Mouse (Mus musculus) erythroblast, adult 5-6 weeks (primary cell): Measurements from ENCODE around the gene Tcf20. TPM values are rescaled to one million over a fixed set of nuclear protein-coding genes. Genes with fewer than 3 reads are reported as not detected.

Source experiments
- ATAC-seq: replicated peaks from 2 replicates; pipeline ENCODE4 v1.8.0; 2016; ENCODE audit warnings: moderate number of reproducible peaks, mild to moderate bottlenecking, moderate TSS enrichment, inconsistent platforms; ENCODE audit not compliant: poor library complexity, low FRiP score, severe bottlenecking
- total RNA-seq, 2 experiments: library from RNA; stranded (forward) in 1 of 2; stranded (reverse) in 1 of 2; fragments of 150-400 nt in 1 of 2; fragments of 200-764, 138-1000 nt in 1 of 2; gene quantifications; 2 replicates each; pipeline versions ENCODE4 v1.2.3 to v1.2.4; 2015 to 2017; ENCODE audit warnings: low replicate concordance in 2 of 2

Gene Tcf20
- total RNA-seq, 2 experiments from 2014 or later, result 22.1 to 37.1 TPM

GRCm38 (mm10) chr15:82931436-82931835 lies 56.2 kb downstream of the Tcf20 start:
- ATAC-seq, result no peak

GRCm38 (mm10) chr15:82929595-82929994 lies 58.1 kb downstream of the Tcf20 start:
- ATAC-seq, result no peak

DNA sequence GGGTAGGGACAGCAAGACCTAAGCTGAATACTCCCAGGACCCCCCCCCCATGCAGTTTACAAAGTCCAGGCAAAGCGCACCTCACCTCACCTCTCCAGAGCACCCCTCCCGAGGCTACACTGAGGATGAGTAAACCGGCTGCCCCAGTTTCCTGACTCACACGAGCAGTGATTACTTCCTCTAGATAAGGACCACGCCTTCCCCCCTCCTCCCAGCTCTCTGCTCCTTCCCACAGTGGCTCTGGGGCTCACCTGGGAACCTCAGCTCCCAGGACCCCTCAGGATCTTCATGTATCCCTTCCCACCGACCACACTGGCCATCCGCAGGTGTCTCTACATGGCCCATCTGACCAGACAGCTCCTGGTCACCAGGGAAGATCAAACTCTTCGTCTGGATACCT lies 58.8 kb downstream of the Tcf20 start:
- ATAC-seq, result no peak

DNA sequence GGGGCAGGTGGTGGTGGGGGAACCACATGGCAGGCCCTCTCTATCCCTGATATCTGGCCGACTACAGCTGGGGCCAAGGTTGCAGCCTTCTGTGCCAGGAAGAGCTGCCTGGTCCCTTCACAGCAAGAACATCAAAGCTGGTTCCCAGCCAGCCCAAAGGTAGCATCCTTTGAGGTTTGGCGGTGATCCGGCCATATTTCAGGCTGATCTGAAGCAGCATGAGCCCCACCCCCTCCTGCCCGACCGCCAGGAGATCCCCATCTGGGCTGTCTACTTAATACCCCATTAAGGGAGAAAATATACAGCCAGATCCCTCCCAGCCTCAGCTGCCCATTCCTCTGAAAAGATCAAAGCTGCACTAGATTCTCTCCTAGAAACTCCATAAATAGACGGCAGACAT lies 59.6 kb downstream of the Tcf20 start:
- ATAC-seq, result no peak

GRCm38 (mm10) chr15:82927057-82927456 lies 60.6 kb downstream of the Tcf20 start:
- ATAC-seq, result no peak

DNA sequence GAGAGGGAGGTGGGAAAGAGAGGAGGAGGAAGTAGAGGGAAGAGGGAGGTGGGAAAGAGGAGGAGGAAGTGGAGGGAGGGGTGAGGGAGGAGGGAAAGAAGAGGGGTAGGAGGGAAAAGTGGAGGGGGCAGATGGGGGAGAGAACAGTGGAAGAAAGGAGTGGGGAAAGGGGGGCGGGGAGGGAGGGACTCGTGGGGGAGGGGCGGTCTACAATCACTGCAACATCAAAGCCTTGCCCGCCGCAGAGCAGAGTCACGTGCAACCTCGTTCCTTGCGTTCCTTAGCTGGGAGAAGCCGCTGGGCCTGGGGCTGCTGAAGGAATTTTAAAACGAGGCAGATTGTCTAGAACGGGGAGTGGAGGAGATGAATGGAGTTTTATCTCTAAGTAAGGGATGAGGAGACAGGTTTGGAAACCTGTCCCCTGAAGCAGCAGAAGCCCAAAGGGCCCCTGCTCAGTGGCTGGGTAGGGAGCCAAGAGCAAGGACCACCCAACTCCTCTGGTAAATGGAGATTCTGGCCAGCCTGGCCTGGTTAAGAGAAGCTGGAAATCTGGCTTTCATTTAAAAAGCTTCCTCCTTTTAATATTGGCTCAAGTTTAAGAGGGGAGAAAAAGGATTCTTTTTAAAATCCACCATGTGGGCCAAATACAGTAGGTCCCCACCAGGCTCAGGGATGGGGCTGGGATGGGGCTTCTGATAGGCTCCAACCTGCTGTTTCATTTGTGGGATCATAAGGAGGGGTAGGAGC lies 62.8 kb downstream of the Tcf20 start:
- ATAC-seq, result no peak

DNA sequence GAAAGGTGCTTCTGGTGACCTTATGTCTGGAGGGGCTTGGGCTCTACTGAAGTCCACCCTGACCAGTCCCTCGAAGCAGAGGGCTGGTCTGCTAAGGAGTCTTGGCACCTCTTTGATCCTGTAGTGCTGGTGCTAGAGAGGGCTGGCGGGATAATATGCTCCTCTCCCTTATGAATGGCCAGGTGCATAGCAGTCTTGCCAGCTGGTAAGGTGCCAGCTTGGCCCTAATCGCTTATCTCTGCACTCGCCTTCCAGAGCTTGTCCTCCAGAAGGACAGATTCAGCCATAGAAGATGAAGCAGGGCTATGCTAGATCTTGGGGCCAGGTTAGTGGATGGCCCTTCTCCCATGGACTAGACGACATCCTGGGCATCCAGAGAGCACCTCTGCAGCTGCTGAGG lies 64.1 kb downstream of the Tcf20 start:
- no peak for ATAC-seq

DNA sequence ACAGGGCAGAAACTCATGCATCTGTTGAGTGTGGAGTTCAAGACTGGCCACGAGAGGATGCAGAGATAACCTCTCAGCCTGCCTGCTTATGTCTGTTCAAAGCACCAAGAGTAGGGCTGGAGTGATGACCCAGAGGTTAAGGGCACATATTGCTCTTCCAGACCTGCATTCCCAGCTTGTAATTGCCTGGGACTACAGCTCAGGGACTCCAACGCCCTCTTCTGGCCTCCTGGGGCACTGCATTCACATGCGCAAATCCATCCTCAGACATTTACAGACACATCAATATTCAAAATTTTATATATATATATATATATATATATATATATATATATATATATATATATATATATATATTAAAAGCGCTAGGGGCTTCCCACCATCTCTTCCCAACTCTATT lies 64.9 kb downstream of the Tcf20 start:
- no peak for ATAC-seq

GRCm38 (mm10) chr15:82922052-82922451 lies 65.6 kb downstream of the Tcf20 start:
- no peak for ATAC-seq

- no peak for ATAC-seq
These were observed 66.1 kb downstream of the Tcf20 start for GRCm38 (mm10) chr15:82921559-82921958.

DNA sequence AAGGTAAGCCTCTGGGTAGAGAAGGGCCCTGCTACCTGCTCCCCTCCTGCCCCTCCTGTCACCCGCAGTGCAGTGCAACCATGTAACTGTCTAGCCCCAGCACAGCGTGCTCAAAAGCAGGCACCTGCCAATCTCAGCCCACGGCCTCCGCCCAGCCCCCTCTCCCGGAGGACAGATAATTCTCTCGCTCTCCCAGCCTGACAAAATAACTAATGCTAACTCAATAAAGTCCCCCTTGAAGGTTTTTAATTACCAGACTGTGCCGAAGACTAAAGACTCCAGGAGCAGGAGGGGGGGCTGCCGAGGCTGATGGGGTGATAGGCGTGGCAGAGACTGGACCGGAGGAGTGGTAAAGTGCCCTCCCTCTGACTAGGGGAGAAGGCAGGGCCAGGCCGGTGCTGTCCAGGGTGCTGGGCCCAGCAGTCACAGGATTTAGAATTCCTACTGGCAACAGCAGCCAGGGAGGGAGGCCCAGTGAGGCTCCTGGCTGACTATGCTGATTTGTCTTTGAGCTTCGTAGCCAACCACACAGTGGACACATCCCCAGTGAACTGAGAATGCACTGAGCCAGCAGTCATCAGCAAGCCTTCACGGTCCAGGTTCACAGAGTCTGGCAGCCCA lies 66.7 kb downstream of the Tcf20 start:
- ATAC-seq, result no peak

DNA sequence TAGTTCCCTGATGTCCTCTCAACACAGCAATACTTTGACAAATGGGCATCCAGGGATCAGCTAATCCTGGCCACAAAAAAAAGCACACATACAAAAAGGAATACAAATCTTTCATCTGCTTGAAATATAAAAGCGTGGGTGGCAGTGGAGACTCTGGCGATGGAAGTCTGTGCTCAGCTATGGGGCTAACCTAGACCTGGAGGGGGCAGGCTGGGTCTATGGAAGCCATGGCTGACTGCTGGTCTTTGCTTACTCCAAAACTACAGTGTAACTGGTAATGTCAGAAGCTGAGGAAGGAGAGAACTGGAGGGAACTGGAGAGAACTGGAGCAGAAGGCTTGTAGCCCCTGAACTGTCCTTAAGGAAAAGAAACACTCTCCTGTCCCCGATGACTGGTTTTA lies 69.7 kb downstream of the Tcf20 start:
- no peak for ATAC-seq

DNA sequence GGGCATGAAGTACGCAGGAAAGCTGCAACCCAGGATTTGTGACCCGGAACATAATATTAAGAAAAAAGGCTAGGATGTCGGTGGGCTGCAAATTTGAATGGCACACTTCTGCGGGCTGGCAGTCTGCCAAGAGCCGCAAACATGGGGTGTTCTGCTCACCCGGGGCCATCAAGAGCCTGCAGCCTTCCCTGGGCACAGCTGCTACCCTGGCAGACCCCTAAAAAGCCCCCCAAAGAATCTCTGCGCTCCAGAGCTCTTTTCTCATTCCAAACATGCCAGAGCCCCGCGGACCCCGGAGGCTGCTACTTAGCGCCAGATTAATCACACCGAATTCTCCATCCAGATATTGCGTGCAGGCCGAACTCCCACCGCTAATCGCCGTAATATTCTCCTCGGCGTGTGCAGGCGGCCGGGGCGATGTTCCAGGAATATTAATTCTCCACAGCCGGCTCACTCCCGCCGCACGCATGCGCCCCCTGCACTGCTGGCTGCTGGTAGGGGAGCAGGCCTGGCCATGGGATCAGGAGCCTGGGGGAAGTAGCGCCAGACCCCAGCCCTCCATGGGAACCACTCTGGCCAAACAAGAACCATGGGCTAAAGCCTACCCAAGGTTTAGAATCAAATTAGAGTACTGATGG lies 70.3 kb downstream of the Tcf20 start:
- ATAC-seq, result no peak

DNA sequence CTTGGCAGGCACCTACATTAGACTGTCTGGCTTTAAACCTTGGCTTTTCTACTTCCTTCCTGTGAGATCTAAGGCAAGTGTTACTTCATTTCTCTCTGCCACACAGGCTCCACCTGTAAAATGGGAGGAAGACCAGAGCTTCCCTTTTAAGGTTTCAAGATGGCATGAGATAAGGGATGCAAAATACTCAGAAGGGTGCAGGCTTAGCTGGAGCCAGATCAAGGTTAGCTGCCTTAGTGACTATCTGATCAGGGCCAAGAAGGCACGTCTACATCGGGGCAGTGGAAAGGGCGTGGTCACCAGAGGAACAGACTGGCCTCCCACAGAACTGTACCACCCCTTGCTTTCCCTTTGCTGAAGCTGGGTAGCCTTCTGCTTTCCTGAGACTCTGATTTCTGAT lies 73.2 kb downstream of the Tcf20 start:
- no peak for ATAC-seq

DNA sequence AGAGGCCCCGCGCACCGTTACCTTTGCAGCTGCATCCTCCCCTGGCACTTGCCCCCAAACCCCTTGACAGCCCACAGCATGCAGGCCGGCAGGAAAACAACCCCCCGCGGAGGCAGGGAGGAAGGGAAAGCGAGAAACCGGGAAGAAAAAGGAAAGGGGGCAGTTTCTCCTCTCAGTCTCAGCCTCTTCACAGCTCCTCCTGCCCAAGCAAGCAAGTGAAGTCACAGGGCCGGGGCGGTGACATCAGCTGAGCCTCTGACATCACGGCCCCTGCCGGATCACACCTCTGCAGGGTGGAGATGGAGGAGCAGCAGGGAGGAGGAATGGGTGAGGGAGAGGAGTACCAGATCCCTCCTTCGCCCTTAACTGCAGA lies 75.7 kb downstream of the Tcf20 start:
- no peak for ATAC-seq

GRCm38 (mm10) chr15:82911001-82911964 lies 76.4 kb downstream of the Tcf20 start:
- no peak for ATAC-seq

DNA sequence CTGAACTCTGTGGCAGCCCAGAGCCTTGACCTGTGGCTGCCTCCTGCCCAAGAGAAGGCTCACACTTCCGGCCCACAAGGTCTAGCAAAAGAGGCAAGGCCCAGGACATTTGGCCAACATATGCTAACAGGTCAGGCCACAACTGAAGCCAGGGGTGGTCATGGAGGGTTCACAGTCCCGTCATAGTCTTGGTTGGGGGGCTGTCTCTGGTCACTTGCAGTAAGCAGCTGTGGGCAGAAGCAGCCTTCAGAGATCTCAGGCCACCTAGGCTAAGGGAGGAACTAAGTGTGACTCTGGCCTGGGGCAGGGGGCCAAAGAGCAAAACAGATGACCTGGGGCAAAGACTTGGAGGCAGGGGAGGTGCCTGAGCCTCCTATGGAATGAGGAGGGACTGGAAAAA lies 77.1 kb downstream of the Tcf20 start:
- no peak for ATAC-seq

- no peak for ATAC-seq
These were observed 77.9 kb downstream of the Tcf20 start for GRCm38 (mm10) chr15:82909791-82910190.

DNA sequence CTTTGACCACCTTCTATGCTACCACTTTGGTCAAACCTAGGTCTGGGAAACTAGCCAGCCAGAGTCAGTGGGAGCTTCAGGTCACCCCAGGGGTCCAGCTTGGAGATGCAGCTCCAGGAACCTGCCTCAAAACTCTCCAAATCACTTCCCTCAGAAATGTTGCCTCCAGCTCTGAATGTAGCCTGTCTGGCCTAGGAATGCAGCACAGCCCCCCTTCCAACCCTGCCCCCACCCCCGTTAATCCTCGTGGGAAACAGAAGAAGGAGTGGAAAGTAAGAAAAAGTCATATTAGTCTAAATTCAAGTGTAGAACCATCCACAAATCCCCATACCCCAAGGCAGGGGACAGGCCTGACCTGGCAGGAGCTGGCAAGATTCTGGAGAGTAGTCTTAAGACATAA lies 79.2 kb downstream of the Tcf20 start:
- ATAC-seq, result no peak

DNA sequence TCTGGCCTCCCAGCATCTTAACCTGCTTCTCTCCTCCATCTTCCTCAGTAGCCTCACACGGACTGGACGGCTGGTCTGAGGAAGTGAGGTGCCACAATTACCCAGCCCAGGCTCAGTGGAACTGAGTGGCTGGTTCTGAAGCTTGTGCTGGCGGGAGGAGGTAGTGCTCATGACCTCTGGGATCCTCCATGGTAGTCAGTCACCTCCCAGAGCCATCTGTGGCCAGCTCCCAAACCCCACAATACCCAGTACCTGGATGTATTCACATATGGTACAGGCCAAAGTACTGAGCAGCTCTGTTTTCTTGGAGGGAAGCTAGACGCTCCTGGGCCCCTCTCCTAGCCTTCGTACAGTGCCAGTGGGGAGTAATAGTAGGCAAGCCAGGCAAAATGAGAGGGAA lies 80.4 kb downstream of the Tcf20 start:
- no peak for ATAC-seq
